Mouse (Mus musculus) liver, embryonic 15.5 days (tissue): Measurements from ENCODE around the gene Stim1. TPM values are rescaled to one million over a fixed set of nuclear protein-coding genes. Genes with fewer than 3 reads are reported as not detected.
"Not testable (repeated sequence)": the region's sequence is repeated elsewhere in the genome, so short reads cannot be mapped to it uniquely, and the experiment has no call there.

Source experiments
- ATAC-seq: fragments of 200-750 bp; cut with Nextera tagmentation; 2 replicates; pipeline ENCODE4 v1.8.0; 2017; ENCODE audit warnings: moderate number of reproducible peaks, mild to moderate bottlenecking, moderate library complexity; ENCODE audit not compliant: insufficient read depth
- H3K27ac ChIP-seq: fragments of 300-500 bp; sonication (generic); replicated peaks from 2 replicates; pipeline ENCODE4 v1.5.1; 2015; ENCODE audit warnings: mild to moderate bottlenecking, inconsistent platforms
- H3K27me3 ChIP-seq: fragments of 300-500 bp; sonication (generic); 2 replicates; pipeline ENCODE4 v1.6.1; 2015; ENCODE audit warnings: mild to moderate bottlenecking, inconsistent platforms
- H3K36me3 ChIP-seq: fragments of 300-500 bp; sonication (generic); replicated peaks from 2 replicates; pipeline ENCODE4 v1.6.1; 2015; ENCODE audit warnings: moderate library complexity, mild to moderate bottlenecking, inconsistent platforms
- H3K4me1 ChIP-seq: fragments of 300-500 bp; sonication (generic); replicated peaks from 2 replicates; pipeline ENCODE4 v1.6.1; 2015; ENCODE audit warnings: inconsistent platforms
- H3K4me2 ChIP-seq: fragments of 300-500 bp; sonication (generic); 2 replicates; pipeline ENCODE4 v1.6.1; 2015; ENCODE audit warnings: moderate library complexity, mild to moderate bottlenecking, inconsistent platforms
- H3K4me3 ChIP-seq: fragments of 300-500 bp; sonication (generic); replicated peaks from 2 replicates; pipeline ENCODE4 v1.5.1; 2015; ENCODE audit warnings: mild to moderate bottlenecking, inconsistent platforms
- H3K9ac ChIP-seq: fragments of 300-500 bp; sonication (generic); 2 replicates; pipeline ENCODE4 v1.6.1; 2015; ENCODE audit warnings: moderate library complexity, mild to moderate bottlenecking, inconsistent platforms
- H3K9me3 ChIP-seq: fragments of 300-500 bp; sonication (generic); replicated peaks from 2 replicates; pipeline ENCODE4 v1.6.1; 2016; ENCODE audit warnings: inconsistent platforms
- WGBS: fragments of 180-500 bp; shearing (Covaris S2); methylation state at CpG from one replicate; pipeline ENCODE4 v1.1.7; 2015; ENCODE audit warnings: mixed read lengths; ENCODE audit not compliant: insufficient replicate concordance; 5-methylcytosine and 5-hydroxymethylcytosine counted together
- polyA plus RNA-seq: library from polyadenylated mRNA; unstranded; fragments of >200 nt; fragmentation: Nextera tagmentation; extraction: Ambion mirVana; gene quantifications from 2 replicates; pipeline ENCODE4 v1.2.1, GENCODE M21; 2015

Stim1 gene
- polyA plus RNA-seq, 1 experiment from 2014 or later, result 14.9 TPM

GRCm38 (mm10) chr7:102407440-102407839 is 139.8 kb downstream of the Stim1 start:
- Histone ChIP-seq H3K9ac (no peak overlapping the region), H3K4me1 (peaks cover 5% of the 10 kb centered on the region; the same call in 1 of the 2 replicates), H3K4me3 (no peak overlapping the region), H3K27ac (no peak overlapping the region), H3K36me3 (0 out of 2 replicates have a peak, but pooled peaks cover 10% of the 10 kb centered on the region), H3K9me3 (no peaks in the 10 kb centered on the region), H3K27me3 (no peaks in the 10 kb centered on the region), H3K4me2 (no peak overlapping the region)
- no peak for ATAC-seq

- H3K4me3 ChIP-seq, H3K4me1 ChIP-seq, ATAC-seq, H3K9me3 ChIP-seq, H3K4me2 ChIP-seq, H3K27ac ChIP-seq, H3K9ac ChIP-seq, H3K27me3 ChIP-seq: not testable (repeated sequence)
- WGBS, result 82% methylated on average over 9 of the region's 9 CpGs
- H3K36me3 ChIP-seq, result 0 out of 2 replicates have a peak, but pooled peaks cover 10% of the 10 kb centered on the region
Observed at GRCm38 (mm10) chr7:102415272-102415671, 147.7 kb downstream of the Stim1 start.

- H3K36me3 ChIP-seq, result 0 out of 2 replicates have a peak, but pooled peaks cover 9% of the 10 kb centered on the region
- no peak overlapping the region for H3K9ac ChIP-seq
- no peak overlapping the region for H3K27ac ChIP-seq
- no peaks in the 10 kb centered on the region for H3K9me3 ChIP-seq
- no peak overlapping the region for H3K4me3 ChIP-seq
- no peak overlapping the region for H3K4me2 ChIP-seq
- H3K4me1 ChIP-seq, result 0 out of 2 replicates have a peak, but pooled peaks cover 3% of the 10 kb centered on the region
- WGBS, result 67% methylated on average over 6 of the region's 6 CpGs
- ATAC-seq, result no peak
- H3K27me3 ChIP-seq, result no peaks in the 10 kb centered on the region
Observed at GRCm38 (mm10) chr7:102415841-102416240, 148.2 kb downstream of the Stim1 start.

- H3K4me2 ChIP-seq, result no peak overlapping the region
- H3K27ac ChIP-seq, result no peak overlapping the region
- H3K4me1 ChIP-seq, result 0 out of 2 replicates have a peak, but pooled peaks cover 3% of the 10 kb centered on the region
- H3K36me3 ChIP-seq, result no peaks in the 10 kb centered on the region
- no peaks in the 10 kb centered on the region for H3K9me3 ChIP-seq
- whole genome bisulfite sequencing, result 2% methylated on average over 4 of the region's 4 CpGs
- H3K27me3 ChIP-seq, result no peaks in the 10 kb centered on the region
- no peak overlapping the region for H3K4me3 ChIP-seq
- ATAC-seq, result no peak
- H3K9ac ChIP-seq, result no peak overlapping the region
Observed at GRCm38 (mm10) chr7:102417398-102417797, 149.8 kb downstream of the Stim1 start.

- 83% methylated on average over 2 of the region's 2 CpGs for WGBS
- Histone ChIP-seq H3K9me3 (no peaks in the 10 kb centered on the region), H3K9ac (no peak overlapping the region), H3K27ac (no peak overlapping the region), H3K4me1 (peaks cover 3% of the 10 kb centered on the region; the same call in 1 of the 2 replicates), H3K36me3 (peaks cover 7% of the 10 kb centered on the region; the same call in 1 of the 2 replicates), H3K4me2 (no peak overlapping the region), H3K27me3 (no peaks in the 10 kb centered on the region), H3K4me3 (no peak overlapping the region)
- ATAC-seq, result no peak
Observed at GRCm38 (mm10) chr7:102422036-102422435, 154.4 kb downstream of the Stim1 start.

- peak overlapping the region; percentile 23; the same call in 1 of the 2 replicates for H3K4me2 ChIP-seq
- no peak for ATAC-seq
- 26% methylated on average over 6 of the region's 6 CpGs for WGBS
- H3K4me3 ChIP-seq, result no peak overlapping the region
- H3K27ac ChIP-seq, result peak overlapping the region; percentile 39; the same call in 1 of the 2 replicates
- no peak overlapping the region for H3K9ac ChIP-seq
- H3K27me3 ChIP-seq, result no peaks in the 10 kb centered on the region
- H3K36me3 ChIP-seq, result peaks cover 17% of the 10 kb centered on the region
- H3K4me1 ChIP-seq, result peaks cover 5% of the 10 kb centered on the region; the same call in 1 of the 2 replicates
- H3K9me3 ChIP-seq, result no peaks in the 10 kb centered on the region
Observed at GRCm38 (mm10) chr7:102425933-102426685, 158.5 kb downstream of the Stim1 start.

- Histone ChIP-seq H3K9ac (no peak overlapping the region), H3K9me3 (no peaks in the 10 kb centered on the region), H3K27ac (no peak overlapping the region), H3K27me3 (no peaks in the 10 kb centered on the region; the same call in 1 of the 2 replicates), H3K4me3 (no peak overlapping the region), H3K4me1 (no peaks in the 10 kb centered on the region), H3K36me3 (peaks cover 25% of the 10 kb centered on the region), H3K4me2 (no peak overlapping the region)
- ATAC-seq, result no peak
- 44% methylated on average over 2 of the region's 2 CpGs for WGBS
Observed at GRCm38 (mm10) chr7:102434344-102434743, 166.7 kb downstream of the Stim1 start.

GRCm38 (mm10) chr7:102440822-102441656 is 173.4 kb downstream of the Stim1 start:
- ATAC-seq, result no peak
- Histone ChIP-seq H3K27ac (peak overlapping the region; percentile 94), H3K9ac (peak overlapping the region; percentile 96; the same call in 1 of the 2 replicates), H3K4me2 (peak overlapping the region; percentile 81), H3K9me3 (no peaks in the 10 kb centered on the region), H3K36me3 (peaks cover 29% of the 10 kb centered on the region), H3K4me1 (peaks cover 27% of the 10 kb centered on the region), H3K4me3 (peak overlapping the region; percentile 94), H3K27me3 (peaks cover 4% of the 10 kb centered on the region; the same call in 1 of the 2 replicates)
- 46% methylated on average over 15 of the region's 15 CpGs for WGBS

GRCm38 (mm10) chr7:102441657-102442391 is 174.2 kb downstream of the Stim1 start, which contains the start of gene Rrm1:
TSS of gene Rrm1 (plus strand) at chr7:102441695.
- ATAC-seq, result peak; percentile 92
- no peaks in the 10 kb centered on the region for H3K9me3 ChIP-seq
- peak within 1 kb of the TSS; percentile 94 for H3K27ac ChIP-seq
- peak within 1 kb of the TSS; percentile 94 for H3K4me3 ChIP-seq
- peak within 1 kb of the TSS; percentile 96 for H3K9ac ChIP-seq
- peaks cover 4% of the 10 kb centered on the region; the same call in 1 of the 2 replicates for H3K27me3 ChIP-seq
- H3K36me3 ChIP-seq, result peaks cover 31% of the 10 kb centered on the region
- peak within 1 kb of the TSS; percentile 81 for H3K4me2 ChIP-seq
- WGBS, result under 1% methylated on average over 56 of the region's 56 CpGs
- peaks cover 28% of the 10 kb centered on the region for H3K4me1 ChIP-seq

GRCm38 (mm10) chr7:102442432-102442831 is 174.8 kb downstream of the Stim1 start:
- 1% methylated on average over 4 of the region's 4 CpGs for WGBS
- peak overlapping the region; percentile 94 for H3K27ac ChIP-seq
- ATAC-seq, result no peak
- H3K4me3 ChIP-seq, result peak overlapping the region; percentile 94
- H3K4me1 ChIP-seq, result peaks cover 28% of the 10 kb centered on the region
- H3K4me2 ChIP-seq, result peak overlapping the region; percentile 81
- H3K36me3 ChIP-seq, result peaks cover 37% of the 10 kb centered on the region
- no peaks in the 10 kb centered on the region for H3K9me3 ChIP-seq
- peak overlapping the region; percentile 96 for H3K9ac ChIP-seq
- peaks cover 4% of the 10 kb centered on the region; the same call in 1 of the 2 replicates for H3K27me3 ChIP-seq
